16 mouse cellular contexts compared by ENCODE assay signal in the genomic region with DNA sequence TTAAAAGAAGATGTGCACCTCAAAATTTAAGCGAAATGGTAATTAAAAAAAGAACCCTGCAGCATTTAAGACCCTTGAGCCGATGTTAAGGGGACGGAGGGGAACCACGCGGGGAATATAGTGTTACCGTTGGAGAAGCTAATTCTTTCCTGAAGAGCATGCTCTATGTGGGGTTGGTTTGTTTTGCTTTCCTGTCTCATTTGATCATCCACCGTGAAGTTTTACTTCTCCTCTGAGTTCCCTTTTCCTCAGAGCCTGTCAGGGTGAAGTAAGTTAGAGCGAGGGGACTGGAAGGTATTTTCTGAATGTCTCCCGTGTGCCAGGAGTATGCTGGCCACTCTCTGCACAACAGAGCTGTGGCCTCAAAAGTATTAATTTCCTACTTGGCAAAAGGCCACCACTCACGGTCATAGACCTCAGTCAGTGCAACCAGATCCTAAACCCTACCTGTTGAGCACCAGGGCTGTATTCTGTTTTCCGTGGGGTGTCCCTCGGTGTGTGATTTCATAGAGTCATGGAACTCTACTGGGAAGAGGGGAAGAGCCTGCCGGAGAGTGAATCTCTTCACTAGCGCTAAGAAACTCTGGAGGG.
DNase-seq lines count a peak whose midpoint lies in the region; ATAC-seq and TF ChIP-seq lines count a peak whose summit lies in the region.
"Had no signal": no experiment of that assay in that cellular context is flagged by ENCODE, and none has a peak within 500 bp of the region (broad histone marks: within the 10 kb centered on the region; RNA-seq: fewer than 3 reads in every experiment).

No protein-coding gene starts in this region.

- no peak for TF ChIP-seq CTCF in kidney, postnatal 0 days (IDR thresholded peaks at IDR 0.05; ENCODE audit: low read depth)

- no peaks in the 10 kb centered on the region for H3K9me3 ChIP-seq in kidney, postnatal 0 days (replicated peaks; ENCODE audit: low read length)
- H3K9me3 ChIP-seq in embryonic facial prominence, embryonic 10.5 days = no peaks in the 10 kb centered on the region
- no peaks in the 10 kb centered on the region for H3K9me3 ChIP-seq in limb, embryonic 13.5 days
- H3K9me3 ChIP-seq: midbrain, embryonic 10.5 days had no signal

- H3K4me1 ChIP-seq in kidney, postnatal 0 days (replicated peaks; ENCODE audit: insufficient read depth, low read length) = peaks cover 59% of the 10 kb centered on the region
- H3K4me1 ChIP-seq in embryonic facial prominence, embryonic 10.5 days = peaks cover 79% of the 10 kb centered on the region
- H3K4me1 ChIP-seq in limb, embryonic 13.5 days = peaks cover 78% of the 10 kb centered on the region

- DNase-seq in kidney, postnatal 0 days (ENCODE audit: low spot score) = peak; percentile 57
- DNase-seq in kidney, postnatal 4 days = no peak
- peak; percentile 16 to 17 for DNase-seq in B cell, adult 2 months
- DNase-seq in embryonic facial prominence, embryonic 10.5 days (ENCODE audit: low spot score) = peak; percentile 47
- DNase-seq in left cerebral cortex, postnatal 25 days (ENCODE audit: low spot score in 2 of 2) = no peak
- no peak for DNase-seq in cerebellum, adult 9-11 months
- no peak for DNase-seq in ovary, postnatal 10 days (ENCODE audit: low spot score)
- DNase-seq: adrenal gland, postnatal 10 days; cerebellum, adult 2 months; gastrocnemius, postnatal 14 days had no signal

- H3K27me3 ChIP-seq in kidney, postnatal 0 days (ENCODE audit: insufficient read depth, low read length) = no peaks in the 10 kb centered on the region
- H3K27me3 ChIP-seq in embryonic facial prominence, embryonic 10.5 days (replicated peaks; ENCODE audit: low read depth, poor library complexity, severe bottlenecking) = no peaks in the 10 kb centered on the region
- no peaks in the 10 kb centered on the region for H3K27me3 ChIP-seq in limb, embryonic 13.5 days

- WGBS in kidney, postnatal 0 days = 37% methylated on average over 14 of the region's 14 CpGs
- 40% methylated on average over 14 of the region's 14 CpGs for WGBS in embryonic facial prominence, embryonic 10.5 days
- 30% methylated on average over 14 of the region's 14 CpGs for WGBS in limb, embryonic 13.5 days

- H3K4me3 ChIP-seq in kidney, postnatal 0 days (replicated peaks; ENCODE audit: low read depth, low read length) = no peak overlapping the region
- H3K4me3 ChIP-seq in embryonic facial prominence, embryonic 10.5 days = no peak overlapping the region
- H3K4me3 ChIP-seq in limb, embryonic 13.5 days = no peak overlapping the region
- H3K4me3 ChIP-seq: midbrain, embryonic 10.5 days had no signal

- H3K36me3 ChIP-seq in kidney, postnatal 0 days (ENCODE audit: insufficient read depth, low read length) = no peaks in the 10 kb centered on the region
- 0 out of 2 replicates have a peak, but pooled peaks cover 2% of the 10 kb centered on the region for H3K36me3 ChIP-seq in embryonic facial prominence, embryonic 10.5 days (replicated peaks)
- H3K36me3 ChIP-seq in limb, embryonic 13.5 days = no peaks in the 10 kb centered on the region

- peak overlapping the region; percentile 25 for H3K4me2 ChIP-seq in kidney, postnatal 0 days (ENCODE audit: low read length)
- H3K4me2 ChIP-seq in limb, embryonic 13.5 days (replicated peaks) = peak overlapping the region; percentile 47
- H3K4me2 ChIP-seq: heart, embryonic 11.5 days; liver, embryonic 11.5 days had no signal

- 0 out of 2 replicates have a peak, but pooled peaks have one; percentile 27 for ATAC-seq in kidney, postnatal 0 days (replicated peaks; ENCODE audit: low FRiP score, low read depth)
- ATAC-seq in limb, embryonic 13.5 days (ENCODE audit: low FRiP score, low read depth) = peak; percentile 51; the same call in 1 of the 2 replicates
- ATAC-seq: hindbrain, postnatal 0 days; lung, postnatal 0 days had no signal

- H3K9ac ChIP-seq in kidney, postnatal 0 days (ENCODE audit: low read depth, low read length) = no peak overlapping the region
- no peak overlapping the region for H3K9ac ChIP-seq in limb, embryonic 13.5 days

- intact Hi-C loops in left cerebral cortex, postnatal 25 days (cut with DNase I) = no loop called here

- H3K27ac ChIP-seq in kidney, postnatal 0 days = peak overlapping the region; percentile 19; the same call in 1 of the 2 replicates
- H3K27ac ChIP-seq in embryonic facial prominence, embryonic 10.5 days (replicated peaks) = peak overlapping the region; percentile 59; the same call in 1 of the 2 replicates
- peak overlapping the region; percentile 16; the same call in 1 of the 2 replicates for H3K27ac ChIP-seq in limb, embryonic 13.5 days
- H3K27ac ChIP-seq: hindbrain, postnatal 0 days; midbrain, embryonic 10.5 days had no signal

Comparison
In these comparisons a context has a peak if more than half of its experiments do, and no peak if none do; other contexts are left out.
1. DNase-seq: peak in kidney, postnatal 0 days (single experiment), B cell, adult 2 months (2 of 2) and embryonic facial prominence, embryonic 10.5 days (single experiment); none in kidney, postnatal 4 days (0 of 2), left cerebral cortex, postnatal 25 days (0 of 2), cerebellum, adult 9-11 months (single experiment) and ovary, postnatal 10 days (single experiment).
2. Peak in every context shown above with its lines, with median percentiles within 50 percentile points of each other: H3K27ac ChIP-seq.